Mouse (Mus musculus): ENCODE measurements at regions not wholly inside any gene's neighbourhood (a gene's known extent, or its start where the extent isn't known, plus 50 kb on each side); places are given as distances from the start of the nearest gene placed in this dataset.

DNA sequence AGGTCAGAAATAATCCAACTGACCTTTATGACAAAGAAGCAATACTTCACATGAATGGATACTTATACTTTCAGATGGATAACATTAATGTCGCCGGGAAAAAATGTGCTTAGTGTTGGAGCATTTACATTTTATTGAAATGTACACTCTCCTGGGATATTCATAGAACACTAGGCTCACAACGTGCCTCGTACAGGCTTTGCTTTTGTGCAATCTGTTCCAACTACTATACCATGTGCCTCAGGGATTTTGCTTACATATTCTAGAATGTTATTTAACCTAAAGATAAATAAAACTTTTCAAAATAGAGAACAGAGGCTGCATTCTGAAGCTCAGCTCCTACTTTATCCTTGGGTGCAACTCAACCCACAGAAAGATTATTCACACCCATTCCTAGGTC is 75.8 kb upstream of the Hapln1 start:
- ATAC-seq, result no peak
- Histone ChIP-seq H3K4me1 (ENCODE audit: insufficient read depth, low read depth, low read length) (no peaks in the 10 kb centered on the region), H3K27me3 (replicated peaks; ENCODE audit: insufficient read depth, low read length) (no peaks in the 10 kb centered on the region), H3K36me3 (ENCODE audit: insufficient read depth, low read length) (no peaks in the 10 kb centered on the region), H3K4me2 (replicated peaks; ENCODE audit: low read depth, low read length) (no peak overlapping the region), H3K27ac (ENCODE audit: low read length) (no peak overlapping the region), H3K9ac (replicated peaks; ENCODE audit: low read depth) (no peak overlapping the region), H3K4me3 (ENCODE audit: low read depth, low read length) (no peak overlapping the region), H3K9me3 (ENCODE audit: low read length) (no peaks in the 10 kb centered on the region)
- TF ChIP-seq CTCF (IDR thresholded peaks at IDR 0.05), result no peak
- TF ChIP-seq EP300 (IDR thresholded peaks at IDR 0.05), result no peak
- no peak for DNase-seq (ENCODE audit: low spot score)
- WGBS, result 67% methylated on average over 4 of the region's 4 CpGs
